Mouse (Mus musculus) erythroblast, embryonic 14.5 days (primary cell): Measurements from ENCODE around the gene Fbxo44.

ENCODE experiments used
- GATA1 ChIP-seq: IDR thresholded peaks from 2 replicates; pipeline ENCODE4 v1.6.1; 2012; ENCODE audit warnings: low read length, inconsistent platforms, mixed read lengths
- TAL1 ChIP-seq: IDR thresholded peaks from 3 replicates; pipeline ENCODE4 v1.6.1; 2012; ENCODE audit warnings: low read length, inconsistent platforms, mixed read lengths

- TF ChIP-seq GATA1 (no peak), TAL1 (no peak)
Observed at GRCm38 (mm10) chr4:148203557-148203956, 43.3 kb upstream of the Fbxo44 start.
